10 mouse cellular contexts compared by ENCODE assay signal in the genomic region with DNA sequence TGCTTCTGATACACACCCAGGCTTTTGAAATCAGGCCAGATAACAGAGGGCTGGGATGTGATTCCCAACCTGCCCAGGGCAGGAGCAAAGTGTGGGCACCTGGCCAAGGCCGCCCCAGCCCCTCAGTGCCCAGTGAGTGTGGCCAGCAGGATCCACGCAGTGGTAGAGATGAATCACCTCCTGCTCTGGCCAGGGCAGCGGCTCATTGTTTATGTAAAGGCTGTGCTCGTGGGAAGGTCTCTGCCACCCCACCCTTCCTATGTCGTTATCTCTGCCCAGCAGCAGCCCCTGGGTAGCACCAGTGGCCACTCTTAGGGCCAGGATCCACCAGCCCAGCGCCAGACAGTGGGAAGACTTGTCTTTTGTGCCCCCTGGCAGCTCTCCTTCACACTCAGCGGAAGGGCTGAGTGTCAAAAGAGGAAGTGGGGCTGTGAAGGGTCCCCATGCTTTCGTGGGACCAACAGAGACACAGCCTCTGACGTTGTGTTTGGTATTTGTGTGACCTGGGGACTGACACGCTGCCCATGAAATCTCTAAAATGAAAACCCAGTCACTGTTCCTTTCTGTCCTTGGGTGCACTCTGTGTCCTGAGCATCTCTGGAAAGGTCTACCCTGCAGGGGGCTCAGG. TPM values are rescaled to one million over a fixed set of nuclear protein-coding genes. Genes with fewer than 3 reads are reported as not detected.
DNase-seq lines count a peak whose midpoint lies in the region; ATAC-seq lines count a peak whose summit lies in the region.
"Had no signal": no experiment of that assay in that cellular context is flagged by ENCODE, and none has a peak within 500 bp of the region (broad histone marks: within the 10 kb centered on the region; RNA-seq: fewer than 3 reads in every experiment).

No protein-coding gene starts in this region.

- H3K9ac ChIP-seq in liver, embryonic 12.5 days = 0 out of 2 replicates have a peak overlapping the region, but pooled peaks have one; percentile 12
- no peak overlapping the region for H3K9ac ChIP-seq in stomach, embryonic 15.5 days
- no peak overlapping the region for H3K9ac ChIP-seq in forebrain, embryonic 13.5 days

- peaks cover 71% of the 10 kb centered on the region for H3K36me3 ChIP-seq in liver, embryonic 12.5 days
- H3K36me3 ChIP-seq in stomach, embryonic 15.5 days = peaks cover 60% of the 10 kb centered on the region
- H3K36me3 ChIP-seq in forebrain, embryonic 13.5 days (ENCODE audit: poor library complexity, severe bottlenecking) = peaks cover 73% of the 10 kb centered on the region

- no peak overlapping the region for H3K4me3 ChIP-seq in liver, embryonic 12.5 days
- no peak overlapping the region for H3K4me3 ChIP-seq in stomach, embryonic 15.5 days (replicated peaks)
- H3K4me3 ChIP-seq in forebrain, embryonic 13.5 days = no peak overlapping the region

- peaks cover 32% of the 10 kb centered on the region for H3K4me1 ChIP-seq in liver, embryonic 12.5 days
- H3K4me1 ChIP-seq in stomach, embryonic 15.5 days = peaks cover 4% of the 10 kb centered on the region
- no peaks in the 10 kb centered on the region for H3K4me1 ChIP-seq in forebrain, embryonic 13.5 days

- WGBS in liver, embryonic 12.5 days (ENCODE audit: insufficient replicate concordance) = 35% methylated on average over 10 of the region's 10 CpGs
- WGBS in stomach, embryonic 15.5 days = 73% methylated on average over 10 of the region's 10 CpGs
- 88% methylated on average over 10 of the region's 10 CpGs for WGBS in forebrain, embryonic 13.5 days

- no peaks in the 10 kb centered on the region for H3K27me3 ChIP-seq in liver, embryonic 12.5 days (replicated peaks)
- no peaks in the 10 kb centered on the region for H3K27me3 ChIP-seq in stomach, embryonic 15.5 days (replicated peaks)
- no peaks in the 10 kb centered on the region for H3K27me3 ChIP-seq in forebrain, embryonic 13.5 days

- H3K27ac ChIP-seq in liver, embryonic 12.5 days = 0 out of 2 replicates have a peak overlapping the region, but pooled peaks have one; percentile 15
- H3K27ac ChIP-seq in stomach, embryonic 15.5 days = no peak overlapping the region
- H3K27ac ChIP-seq in forebrain, embryonic 13.5 days = no peak overlapping the region

- peak; percentile 68 for DNase-seq in ovary, adult 18-20 months (ENCODE audit: low spot score)
- no peak for DNase-seq in ovary, postnatal 10 days (ENCODE audit: low spot score)
- no peak for DNase-seq in right cerebral cortex, postnatal 25 days
- DNase-seq: thymus, postnatal 14 days had no signal

- no peaks in the 10 kb centered on the region for H3K9me3 ChIP-seq in liver, embryonic 12.5 days (replicated peaks)
- H3K9me3 ChIP-seq in stomach, embryonic 15.5 days = no peaks in the 10 kb centered on the region
- H3K9me3 ChIP-seq in forebrain, embryonic 13.5 days (replicated peaks) = no peaks in the 10 kb centered on the region

- no peak overlapping the region for H3K4me2 ChIP-seq in liver, embryonic 12.5 days
- no peak overlapping the region for H3K4me2 ChIP-seq in stomach, embryonic 15.5 days
- no peak overlapping the region for H3K4me2 ChIP-seq in forebrain, embryonic 13.5 days

- ATAC-seq in erythroblast, adult 5-6 weeks (replicated peaks; ENCODE audit: low FRiP score, poor library complexity, severe bottlenecking) = 0 out of 2 replicates have a peak, but pooled peaks have one; percentile 17
- ATAC-seq in liver, embryonic 12.5 days = peak; percentile 57
- peak; percentile 64; the same call in 1 of the 2 replicates for ATAC-seq in stomach, embryonic 15.5 days (ENCODE audit: insufficient read depth, low FRiP score, low read depth)
- no peak for ATAC-seq in forebrain, embryonic 13.5 days
- ATAC-seq in inflammation-experienced regulatory T-cells, adult 6 months = no peak

RNA-seq across cellular contexts. Expression of gene Itgb4, which starts 9.4 kb away (rescaled TPM):
- not detected in 2 replicates for total RNA-seq in erythroblast, adult 5-6 weeks (2015; ENCODE audit: low replicate concordance)
- total RNA-seq in erythroblast, adult 5-6 weeks (2017; ENCODE audit: low replicate concordance) = not detected in 2 replicates
- polyA plus RNA-seq in liver, embryonic 12.5 days (2016; fragmentation: Nextera tagmentation; extraction: Ambion mirVana) = 0.31 and 0.44 TPM in 2 replicates
- 13.4 and 13.5 TPM in 2 replicates for polyA plus RNA-seq in stomach, embryonic 15.5 days (2015; fragmentation: Nextera tagmentation; extraction: Ambion mirVana)
- polyA plus RNA-seq in forebrain, embryonic 13.5 days (2015; fragmentation: Nextera tagmentation; extraction: Ambion mirVana) = 0.21 and 0.38 TPM in 2 replicates
- not detected for polyA plus RNA-seq in inflammation-experienced regulatory T-cells, adult 6 months (2017; shearing (Covaris generic))

RNA-seq across cellular contexts. Expression of gene Recql5, which starts 31.8 kb away (rescaled TPM):
- total RNA-seq in erythroblast, adult 5-6 weeks (2015; ENCODE audit: low replicate concordance) = 6.3 and 8.3 TPM in 2 replicates
- 15.3 and 31.6 TPM in 2 replicates for total RNA-seq in erythroblast, adult 5-6 weeks (2017; ENCODE audit: low replicate concordance)
- polyA plus RNA-seq in liver, embryonic 12.5 days (2016; fragmentation: Nextera tagmentation; extraction: Ambion mirVana) = 14.9 and 17.6 TPM in 2 replicates
- 16.3 and 21.9 TPM in 2 replicates for polyA plus RNA-seq in stomach, embryonic 15.5 days (2015; fragmentation: Nextera tagmentation; extraction: Ambion mirVana)
- polyA plus RNA-seq in forebrain, embryonic 13.5 days (2015; fragmentation: Nextera tagmentation; extraction: Ambion mirVana) = 24.4 and 29.6 TPM in 2 replicates
- polyA plus RNA-seq in inflammation-experienced regulatory T-cells, adult 6 months (2017; shearing (Covaris generic)) = 10 to 100 TPM; 18.2 to 30.3 (median 23.7) TPM

RNA-seq across cellular contexts. Expression of gene Sap30bp, which starts 32.0 kb away (rescaled TPM):
- 3.6 and 6.3 TPM in 2 replicates for total RNA-seq in erythroblast, adult 5-6 weeks (2015; ENCODE audit: low replicate concordance)
- total RNA-seq in erythroblast, adult 5-6 weeks (2017; ENCODE audit: low replicate concordance) = 75.6 and 96.5 TPM in 2 replicates
- polyA plus RNA-seq in liver, embryonic 12.5 days (2016; fragmentation: Nextera tagmentation; extraction: Ambion mirVana) = 23.1 and 24.5 TPM in 2 replicates
- 34.6 and 36.4 TPM in 2 replicates for polyA plus RNA-seq in stomach, embryonic 15.5 days (2015; fragmentation: Nextera tagmentation; extraction: Ambion mirVana)
- polyA plus RNA-seq in forebrain, embryonic 13.5 days (2015; fragmentation: Nextera tagmentation; extraction: Ambion mirVana) = 56.1 and 62.4 TPM in 2 replicates
- polyA plus RNA-seq in inflammation-experienced regulatory T-cells, adult 6 months (2017; shearing (Covaris generic)) = 10 to 100 TPM; 35.6 to 55.2 (median 39.2) TPM

RNA-seq across cellular contexts. Expression of gene Galk1, which starts 47.4 kb away (rescaled TPM):
- total RNA-seq in erythroblast, adult 5-6 weeks (2015; ENCODE audit: low replicate concordance) = 1.5 and 4.8 TPM in 2 replicates
- 3.6 and 4.5 TPM in 2 replicates for total RNA-seq in erythroblast, adult 5-6 weeks (2017; ENCODE audit: low replicate concordance)
- 187 and 200 TPM in 2 replicates for polyA plus RNA-seq in liver, embryonic 12.5 days (2016; fragmentation: Nextera tagmentation; extraction: Ambion mirVana)
- 186 and 208 TPM in 2 replicates for polyA plus RNA-seq in stomach, embryonic 15.5 days (2015; fragmentation: Nextera tagmentation; extraction: Ambion mirVana)
- polyA plus RNA-seq in forebrain, embryonic 13.5 days (2015; fragmentation: Nextera tagmentation; extraction: Ambion mirVana) = 74.8 and 86.1 TPM in 2 replicates
- polyA plus RNA-seq in inflammation-experienced regulatory T-cells, adult 6 months (2017; shearing (Covaris generic)) = 10 to 100 TPM; 14.4 to 20.1 (median 15.9) TPM

RNA-seq across cellular contexts. Expression of gene Smim6, which starts 53.3 kb away (rescaled TPM):
- total RNA-seq in erythroblast, adult 5-6 weeks (2015; ENCODE audit: low replicate concordance) = 7.5 and 7.9 TPM in 2 replicates
- 0.26 and 1.5 TPM in 2 replicates for total RNA-seq in erythroblast, adult 5-6 weeks (2017; ENCODE audit: low replicate concordance)
- polyA plus RNA-seq in liver, embryonic 12.5 days (2016; fragmentation: Nextera tagmentation; extraction: Ambion mirVana) = 3.1 and 3.7 TPM in 2 replicates
- 40.9 and 43.0 TPM in 2 replicates for polyA plus RNA-seq in stomach, embryonic 15.5 days (2015; fragmentation: Nextera tagmentation; extraction: Ambion mirVana)
- polyA plus RNA-seq in forebrain, embryonic 13.5 days (2015; fragmentation: Nextera tagmentation; extraction: Ambion mirVana) = 0.80 and 0.86 TPM in 2 replicates
- 1 to 10 TPM; 2.7 to 5.1 (median 4.3) TPM for polyA plus RNA-seq in inflammation-experienced regulatory T-cells, adult 6 months (2017; shearing (Covaris generic))
- polyA plus RNA-seq: cortical plate, adult 2 months had no signal

Comparison
In these comparisons a context has a peak if more than half of its experiments do, and no peak if none do; other contexts are left out.
1. ATAC-seq: peak in erythroblast, adult 5-6 weeks (single experiment), liver, embryonic 12.5 days (single experiment) and stomach, embryonic 15.5 days (single experiment); none in forebrain, embryonic 13.5 days (single experiment) and inflammation-experienced regulatory T-cells, adult 6 months (single experiment).
2. RNA of gene Itgb4, which starts 9.4 kb away (polyA plus RNA-seq): 13.4 to 13.5 TPM in stomach, embryonic 15.5 days; 0.31 to 0.44 TPM in liver, embryonic 12.5 days, 0.21 to 0.38 TPM in forebrain, embryonic 13.5 days and not detected in inflammation-experienced regulatory T-cells, adult 6 months; every median in the first group is over 10 times any median in the second.